Mouse (Mus musculus) lung, postnatal 36 days (tissue): ENCODE data around the gene Cpm.

ENCODE experiments used
- DNase-seq: peaks from one replicate; pipeline ENCODE4 v3.0.0; 2022; ENCODE audit warnings: mixed read lengths

The Cpm gene

GRCm38 (mm10) chr10:117621616-117622533 lies 7.4 kb upstream of the Cpm start:
- no peak for DNase-seq

DNA sequence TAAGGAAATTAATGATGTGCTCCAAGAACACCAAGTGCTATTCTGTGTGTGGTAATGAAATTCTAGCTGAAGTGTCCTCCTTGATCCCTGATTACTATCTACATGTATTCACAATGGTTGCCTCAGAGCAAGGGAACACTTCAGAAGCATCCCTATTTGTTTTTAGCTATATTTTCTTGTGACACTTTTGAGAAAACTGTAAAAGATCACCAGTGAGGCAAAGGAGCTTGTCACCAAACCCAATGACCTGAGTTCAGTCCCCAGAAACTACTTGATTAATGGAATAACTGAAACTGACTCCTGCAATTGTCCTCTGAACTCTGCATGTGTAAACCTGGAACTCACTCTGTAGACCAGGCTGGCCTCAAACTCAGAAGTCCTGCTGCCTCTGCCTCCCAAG lies 5.9 kb upstream of the Cpm start:
- DNase-seq: no peak

GRCm38 (mm10) chr10:117624222-117624621 lies 5.1 kb upstream of the Cpm start:
- DNase-seq: no peak

DNA sequence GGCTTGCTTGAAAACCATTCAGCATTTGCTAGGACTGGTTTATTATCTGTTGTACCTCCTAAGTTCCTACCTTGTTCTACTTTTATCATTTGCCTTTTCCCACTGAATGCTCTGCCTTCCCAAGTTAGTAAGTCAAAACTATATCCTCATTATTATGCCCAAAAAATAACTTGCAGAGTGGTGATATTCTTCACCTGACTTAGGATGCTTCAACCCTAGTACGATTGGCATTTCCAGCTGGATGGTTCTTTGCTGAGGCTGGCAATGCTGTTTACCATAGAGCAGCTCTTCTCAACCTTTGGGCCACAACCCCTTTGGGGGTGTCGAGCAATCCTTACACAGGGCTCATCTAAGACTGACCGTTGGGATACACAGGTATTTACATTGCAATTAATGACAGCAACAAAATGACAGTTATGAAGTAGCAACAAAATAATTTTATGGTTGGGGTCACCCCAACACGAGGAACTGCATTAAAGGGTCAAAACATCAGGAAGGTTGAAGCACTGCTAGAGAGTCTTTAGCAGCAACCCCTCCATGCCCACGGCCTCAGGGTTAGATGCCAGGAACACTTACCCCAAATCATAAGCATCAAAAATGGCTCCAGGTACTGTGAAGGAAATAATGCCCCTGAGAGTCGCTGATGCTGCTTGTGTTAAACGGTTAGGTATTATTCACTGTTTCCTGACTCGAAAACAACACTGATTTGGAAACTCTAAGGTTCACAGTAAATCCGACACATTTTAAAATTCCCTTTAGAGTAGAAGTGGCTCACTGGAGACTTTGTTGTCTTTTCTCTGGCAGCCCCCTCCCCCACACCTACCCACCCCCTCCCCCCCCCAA lies 4.4 kb upstream of the Cpm start:
- DNase-seq: no peak

DNA sequence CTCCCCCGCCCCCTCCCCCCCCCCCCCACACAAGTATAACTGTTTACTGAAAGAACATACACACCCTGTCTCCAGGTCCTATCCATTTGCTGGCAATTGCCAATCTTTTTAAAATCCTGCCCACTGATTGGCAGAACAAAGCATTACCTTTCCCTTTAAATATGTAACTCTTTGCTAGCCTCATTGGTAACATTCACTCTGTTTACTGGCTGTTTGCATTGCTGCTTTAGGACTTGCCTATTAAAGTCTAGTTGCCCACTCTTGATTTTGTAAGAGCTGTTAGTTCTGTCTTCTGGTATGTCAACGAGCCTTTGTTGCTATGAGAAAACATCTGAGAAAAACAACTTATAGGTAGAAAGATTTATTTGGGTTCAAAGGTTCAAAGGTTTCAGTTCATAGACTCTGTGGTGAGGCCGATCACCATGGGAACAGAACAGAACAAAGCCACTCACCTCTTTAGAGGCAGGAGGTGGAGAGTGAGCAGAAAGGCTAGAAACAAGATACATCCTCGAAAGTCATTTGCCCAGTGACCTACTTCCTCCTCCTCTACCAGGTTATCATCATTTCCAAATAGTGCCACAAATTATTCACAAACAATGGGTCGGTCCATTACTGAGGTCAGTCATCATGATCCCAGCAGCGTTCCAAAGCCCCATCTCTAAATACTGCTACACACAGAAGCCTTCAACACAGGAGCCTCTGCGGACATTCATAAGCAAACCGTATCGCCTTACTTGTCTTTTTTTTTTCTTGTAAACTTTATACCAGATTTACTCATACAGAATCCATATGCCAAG lies 3.6 kb upstream of the Cpm start:
- no peak for DNase-seq

DNA sequence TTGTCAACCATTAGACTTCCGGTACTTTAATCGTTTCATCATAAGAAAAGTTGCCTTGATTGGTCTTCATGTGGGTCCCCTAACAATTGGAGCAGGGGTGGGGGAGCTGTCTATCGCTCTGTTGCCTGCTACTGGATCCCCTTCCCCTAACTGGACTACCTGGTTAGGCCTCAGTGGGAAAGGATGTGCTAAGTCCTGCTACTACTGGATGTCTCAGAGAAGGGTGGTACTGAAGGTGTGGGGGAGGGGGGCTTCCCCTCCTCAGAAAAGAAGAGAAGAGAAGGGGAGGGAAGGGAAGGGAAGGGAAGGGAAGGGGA lies 3.0 kb upstream of the Cpm start:
- no peak for DNase-seq

GRCm38 (mm10) chr10:117626840-117627615 lies 2.3 kb upstream of the Cpm start:
- no peak for DNase-seq

GRCm38 (mm10) chr10:117627616-117627930 lies 1.7 kb upstream of the Cpm start:
- DNase-seq: peak; percentile 44

GRCm38 (mm10) chr10:117627949-117628348 lies 1.4 kb upstream of the Cpm start:
- no peak for DNase-seq

GRCm38 (mm10) chr10:117628363-117629168 lies 734 bp upstream of the Cpm start:
- DNase-seq: no peak

- no peak for DNase-seq
Observed at GRCm38 (mm10) chr10:117630176-117630575, 876 bp downstream of the Cpm start.

DNA sequence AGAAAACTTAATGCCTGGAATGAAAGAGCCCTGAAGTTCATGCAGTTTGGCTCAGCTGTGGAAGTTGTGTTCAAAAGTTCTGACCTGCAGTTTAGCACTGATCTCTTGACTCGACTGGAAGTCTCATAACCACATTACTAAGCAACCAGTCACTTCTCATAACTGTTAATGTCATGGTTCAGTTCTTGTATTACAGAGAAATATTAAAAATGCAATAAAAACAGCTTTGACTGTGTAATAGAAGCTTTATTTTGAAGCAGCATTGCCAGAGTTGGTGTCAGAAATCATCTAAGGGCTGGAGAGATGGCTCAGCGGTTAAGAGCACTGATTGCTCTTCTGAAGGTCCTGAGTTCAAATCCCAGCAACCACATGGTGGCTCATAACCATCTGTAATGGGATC lies 1.5 kb downstream of the Cpm start:
- no peak for DNase-seq

GRCm38 (mm10) chr10:117631562-117632259 lies 2.4 kb downstream of the Cpm start:
- DNase-seq: no peak

DNA sequence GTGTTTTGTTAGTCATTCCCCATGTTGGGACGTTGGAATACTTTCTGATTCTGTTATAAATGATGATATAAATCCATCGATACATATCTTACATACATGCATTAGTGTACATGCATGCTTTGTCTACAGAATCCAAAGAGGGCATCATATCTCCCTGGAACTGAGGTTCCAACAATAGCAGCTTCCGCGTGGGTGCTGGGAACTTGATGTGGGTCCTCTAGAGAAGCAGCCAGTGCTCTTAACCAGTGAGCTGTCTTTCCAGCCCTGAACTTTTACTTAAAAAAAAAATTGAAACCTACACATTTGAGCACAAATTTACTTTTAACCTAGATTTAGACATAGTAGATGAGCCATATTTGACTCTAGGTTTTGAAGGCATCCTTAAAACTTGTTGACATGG lies 3.1 kb downstream of the Cpm start:
- no peak for DNase-seq

- DNase-seq: no peak
Observed at GRCm38 (mm10) chr10:117633564-117634208, 4.4 kb downstream of the Cpm start.

DNA sequence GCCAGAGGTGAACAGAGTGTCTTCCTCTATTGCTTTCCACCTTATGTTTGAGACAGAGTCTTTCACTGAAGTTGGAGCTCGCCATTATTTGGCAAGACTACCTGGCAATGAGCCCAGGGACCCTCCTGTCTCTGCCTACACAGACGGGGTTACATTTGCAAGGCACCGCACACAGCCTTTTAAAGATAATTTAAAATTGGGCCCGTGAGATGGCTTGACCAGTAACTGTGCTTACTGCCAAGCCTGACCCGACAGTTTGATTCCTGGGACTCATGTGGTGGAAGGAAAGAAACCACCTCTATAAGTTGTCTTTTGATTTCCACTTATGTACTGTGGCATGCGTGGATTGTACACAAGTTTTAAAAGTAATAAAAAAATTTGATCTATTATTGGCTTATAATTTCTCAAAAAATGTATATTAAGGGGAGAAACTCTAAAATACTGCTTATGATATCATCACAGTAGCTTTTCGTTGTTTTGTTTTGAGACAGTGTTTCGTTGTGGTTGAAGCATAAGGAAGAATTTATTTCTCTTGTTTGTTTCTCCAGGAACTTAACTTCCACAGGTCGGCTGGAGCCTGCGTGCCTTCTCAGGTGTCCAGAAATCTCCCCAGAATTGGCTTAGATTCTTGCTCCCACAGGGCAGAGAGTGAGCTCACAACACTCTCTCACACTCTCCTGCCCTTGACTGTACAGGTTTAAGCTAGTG lies 5.2 kb downstream of the Cpm start:
- no peak for DNase-seq

DNA sequence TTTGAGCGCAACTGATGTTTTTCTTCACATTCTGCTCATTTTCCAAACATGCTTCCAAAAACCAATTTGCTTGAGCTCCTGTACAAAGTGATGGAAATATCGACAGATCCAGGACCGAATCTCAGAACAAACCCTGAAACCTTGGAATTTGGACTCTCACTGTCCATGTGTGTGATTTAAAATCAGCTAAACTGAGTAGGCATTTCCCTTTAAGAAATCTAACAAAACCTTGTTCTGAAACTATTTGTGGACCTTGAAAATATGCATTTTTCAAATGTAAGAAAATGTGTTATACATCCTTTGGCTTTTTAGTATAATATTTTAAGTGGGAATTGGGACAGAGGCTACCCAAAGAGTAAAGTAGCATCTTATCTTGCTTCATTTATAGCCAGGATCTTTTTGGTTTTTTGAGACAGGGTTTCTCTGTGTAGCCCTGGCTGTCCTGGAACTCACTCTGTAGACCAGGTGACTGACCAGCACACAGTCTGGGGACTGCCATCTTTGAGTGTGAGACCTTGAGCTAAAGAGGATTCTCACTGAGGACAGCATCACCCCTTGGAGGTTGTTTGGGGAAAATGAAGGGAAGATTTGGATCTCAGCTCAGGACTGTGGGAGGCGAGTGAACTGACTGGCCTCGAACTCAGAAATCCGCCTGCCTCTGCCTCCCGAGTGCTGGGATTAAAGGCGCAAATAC lies 5.9 kb downstream of the Cpm start:
- no peak for DNase-seq

DNA sequence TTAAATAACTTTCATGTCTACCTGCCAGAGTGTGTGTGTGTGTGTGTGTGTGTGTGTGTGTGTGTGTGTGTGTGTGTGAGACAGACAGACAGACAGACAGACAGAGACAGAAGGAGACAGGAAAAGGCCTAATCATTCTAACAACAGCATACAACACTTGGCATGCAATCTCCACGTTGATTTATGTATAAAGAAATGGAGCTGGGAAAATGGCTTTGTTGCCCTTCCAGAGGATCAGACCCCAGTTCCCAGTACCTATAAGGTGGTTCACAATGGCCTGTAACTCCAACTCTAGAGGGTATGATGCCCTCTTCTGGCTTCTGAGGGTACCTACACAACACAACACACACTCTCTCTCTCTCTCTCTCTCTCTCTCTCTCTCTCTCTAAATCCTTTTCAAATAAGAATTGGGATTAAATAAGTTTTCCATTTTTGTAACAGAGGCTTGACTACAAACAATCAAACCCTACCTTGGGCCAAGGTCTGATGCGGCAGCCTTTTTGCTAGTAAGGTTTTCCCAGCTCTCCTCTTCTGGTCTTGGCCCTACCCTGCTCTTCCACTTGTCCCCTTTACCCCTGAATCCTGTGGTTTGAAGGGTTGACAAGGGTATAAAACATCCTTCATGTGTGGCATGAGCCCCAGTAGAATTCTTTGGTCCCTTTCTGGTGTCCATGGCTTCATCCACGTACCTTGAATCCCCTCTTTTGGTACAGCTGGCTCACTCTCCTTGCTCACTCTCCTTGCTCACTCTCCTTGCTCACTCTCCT lies 6.7 kb downstream of the Cpm start:
- DNase-seq: no peak
